Mouse (Mus musculus): ENCODE data around the gene Tbc1d1. TPM values are rescaled to one million over a fixed set of nuclear protein-coding genes. Genes with fewer than 3 reads are reported as not detected.

The Tbc1d1 gene
- polyA plus RNA-seq (2012; ENCODE audit: insufficient read depth, insufficient read length, missing spikeins): 23.8 and 24.1 TPM in 2 replicates

DNA sequence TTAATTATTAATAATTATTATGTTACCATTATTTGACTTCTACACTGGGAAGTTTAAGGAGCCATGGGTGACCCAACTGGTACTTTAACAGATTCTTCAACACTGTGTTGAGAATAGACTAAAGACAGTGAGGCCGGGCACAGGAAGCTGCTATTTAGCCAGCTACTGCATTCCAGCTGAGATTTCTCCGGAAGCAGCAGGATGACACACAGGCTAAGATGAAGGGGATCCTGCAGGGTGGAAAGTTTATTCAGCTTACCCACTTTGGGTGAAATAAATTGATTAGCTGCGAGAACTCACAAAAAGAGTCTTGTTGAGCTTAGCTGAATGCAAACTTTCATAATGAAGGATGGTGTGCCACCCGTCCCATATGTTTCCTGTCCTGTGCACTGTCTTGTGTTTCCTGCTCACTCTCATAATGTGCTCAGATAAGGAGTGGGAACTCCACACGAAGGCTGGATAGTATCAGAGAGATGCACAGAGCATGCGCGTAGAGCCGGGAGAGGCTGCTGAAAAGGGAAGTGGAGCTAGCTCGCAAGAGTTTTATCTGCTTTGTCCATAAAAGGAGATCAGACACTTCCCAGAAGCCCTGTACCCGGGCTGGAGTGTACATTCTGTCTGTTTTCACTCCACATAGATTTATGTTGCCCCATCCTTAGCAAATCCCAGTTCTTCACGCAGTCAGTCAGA, at the start of gene Tbc1d1:
TSS of gene Tbc1d1 (plus strand) at position 445 of the 690 bp plus-strand sequence.
- peaks cover 8% of the 10 kb centered on the region for H3K4me1 ChIP-seq (ENCODE audit: control insufficient read depth, insufficient read depth, low read length)
- H3K27ac ChIP-seq (ENCODE audit: insufficient read depth, low read depth, low read length): 0 out of 2 replicates have a peak within 1 kb of the TSS, but pooled peaks have one; percentile 9
- peak within 1 kb of the TSS; percentile 10 for H3K4me3 ChIP-seq (ENCODE audit: insufficient read depth, low read length)
- TF ChIP-seq POLR2A (IDR thresholded peaks at IDR 0.05; ENCODE audit: borderline replicate concordance, low read depth, low read length) (no peak), CTCF (IDR thresholded peaks at IDR 0.05; ENCODE audit: low read depth, low read length) (no peak)

DNA sequence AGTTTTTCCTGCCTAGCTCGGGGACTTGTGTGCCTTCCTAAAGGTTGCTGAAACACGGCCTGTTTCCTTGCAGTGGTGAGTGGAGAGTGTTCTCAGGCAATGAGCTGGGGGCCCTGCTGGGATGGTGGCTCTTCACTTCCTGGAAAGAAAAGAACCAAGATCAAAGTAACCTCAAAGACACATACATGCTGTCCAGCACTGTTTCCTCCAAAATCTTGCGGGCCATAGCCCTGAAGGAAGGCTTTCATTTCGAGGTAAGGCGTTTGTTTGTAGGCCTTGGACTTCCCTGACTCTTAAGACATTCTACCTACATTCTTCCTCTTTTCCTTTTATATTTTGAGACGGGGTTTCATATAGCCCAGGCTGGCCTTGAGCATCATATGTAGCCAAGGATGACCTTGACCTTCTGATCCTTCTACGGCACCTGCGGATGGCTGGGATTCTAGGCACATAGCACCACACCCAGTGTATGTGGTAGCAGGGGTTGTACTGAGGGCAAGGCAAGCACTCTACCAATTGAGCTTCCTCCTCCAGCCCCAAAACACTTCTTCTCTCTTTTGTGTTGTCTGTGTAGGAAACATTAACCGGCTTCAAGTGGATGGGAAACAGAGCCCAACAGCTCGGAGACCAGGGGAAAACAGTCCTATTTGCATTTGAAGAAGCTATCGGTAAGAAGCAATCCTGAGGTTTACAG, 48.4 kb upstream of the Tbc1d1 start:
- Histone ChIP-seq H3K4me1 (ENCODE audit: control insufficient read depth, insufficient read depth, low read length) (peaks cover 7% of the 10 kb centered on the region), H3K4me3 (ENCODE audit: insufficient read depth, low read length) (no peak overlapping the region), H3K27ac (ENCODE audit: insufficient read depth, low read depth, low read length) (no peak overlapping the region)
- TF ChIP-seq POLR2A (IDR thresholded peaks at IDR 0.05; ENCODE audit: borderline replicate concordance, low read depth, low read length): no peak
- no peak for TF ChIP-seq CTCF (IDR thresholded peaks at IDR 0.05; ENCODE audit: low read depth, low read length)

- no peak for TF ChIP-seq CTCF (IDR thresholded peaks at IDR 0.05; ENCODE audit: low read depth, low read length)
- TF ChIP-seq POLR2A (IDR thresholded peaks at IDR 0.05; ENCODE audit: borderline replicate concordance, low read depth, low read length): no peak
- Histone ChIP-seq H3K4me1 (ENCODE audit: control insufficient read depth, insufficient read depth, low read length) (peaks cover 5% of the 10 kb centered on the region), H3K4me3 (ENCODE audit: insufficient read depth, low read length) (no peak overlapping the region), H3K27ac (ENCODE audit: insufficient read depth, low read depth, low read length) (no peak overlapping the region)
Observed at GRCm38 (mm10) chr5:64109217-64109616, 46.9 kb upstream of the Tbc1d1 start.

GRCm38 (mm10) chr5:64112360-64112759, 43.7 kb upstream of the Tbc1d1 start:
- TF ChIP-seq POLR2A (IDR thresholded peaks at IDR 0.05; ENCODE audit: borderline replicate concordance, low read depth, low read length): no peak
- TF ChIP-seq CTCF (IDR thresholded peaks at IDR 0.05; ENCODE audit: low read depth, low read length): no peak
- Histone ChIP-seq H3K27ac (ENCODE audit: insufficient read depth, low read depth, low read length) (no peak overlapping the region), H3K4me1 (ENCODE audit: control insufficient read depth, insufficient read depth, low read length) (peaks cover 5% of the 10 kb centered on the region), H3K4me3 (ENCODE audit: insufficient read depth, low read length) (no peak overlapping the region)

GRCm38 (mm10) chr5:64114210-64114609, 41.9 kb upstream of the Tbc1d1 start:
- no peak overlapping the region for H3K4me3 ChIP-seq (ENCODE audit: insufficient read depth, low read length)
- TF ChIP-seq CTCF (IDR thresholded peaks at IDR 0.05; ENCODE audit: low read depth, low read length): no peak
- no peak for TF ChIP-seq POLR2A (IDR thresholded peaks at IDR 0.05; ENCODE audit: borderline replicate concordance, low read depth, low read length)
- peaks cover 5% of the 10 kb centered on the region for H3K4me1 ChIP-seq (ENCODE audit: control insufficient read depth, insufficient read depth, low read length)
- H3K27ac ChIP-seq (ENCODE audit: insufficient read depth, low read depth, low read length): no peak overlapping the region

GRCm38 (mm10) chr5:64117191-64117590, 38.9 kb upstream of the Tbc1d1 start:
- Histone ChIP-seq H3K27ac (ENCODE audit: insufficient read depth, low read depth, low read length) (no peak overlapping the region), H3K4me1 (ENCODE audit: control insufficient read depth, insufficient read depth, low read length) (peaks cover 2% of the 10 kb centered on the region), H3K4me3 (ENCODE audit: insufficient read depth, low read length) (no peak overlapping the region)
- TF ChIP-seq CTCF (IDR thresholded peaks at IDR 0.05; ENCODE audit: low read depth, low read length) (no peak), POLR2A (IDR thresholded peaks at IDR 0.05; ENCODE audit: borderline replicate concordance, low read depth, low read length) (no peak)

DNA sequence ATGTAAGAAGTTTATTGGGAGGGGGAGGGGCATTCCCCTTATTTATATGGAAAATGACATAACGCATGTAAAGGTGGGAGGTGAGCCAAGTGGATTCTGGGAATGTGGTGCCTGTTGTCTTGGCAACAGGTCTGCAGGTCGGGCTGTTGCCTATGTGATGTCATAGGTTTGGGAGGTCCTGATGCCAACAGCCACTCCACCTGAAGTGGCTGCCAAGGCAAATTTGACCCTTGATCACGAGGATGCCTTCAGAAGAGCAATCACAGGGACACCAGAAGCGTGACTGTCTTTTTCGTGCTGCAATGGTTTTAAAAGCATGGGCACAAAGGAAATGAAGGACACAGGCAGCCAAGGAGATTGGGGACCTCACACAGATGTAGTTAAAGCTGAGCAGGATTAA, 30.3 kb upstream of the Tbc1d1 start:
- Histone ChIP-seq H3K4me1 (ENCODE audit: control insufficient read depth, insufficient read depth, low read length) (no peaks in the 10 kb centered on the region), H3K27ac (ENCODE audit: insufficient read depth, low read depth, low read length) (no peak overlapping the region), H3K4me3 (ENCODE audit: insufficient read depth, low read length) (no peak overlapping the region)
- TF ChIP-seq CTCF (IDR thresholded peaks at IDR 0.05; ENCODE audit: low read depth, low read length) (no peak), POLR2A (IDR thresholded peaks at IDR 0.05; ENCODE audit: borderline replicate concordance, low read depth, low read length) (no peak)

- TF ChIP-seq CTCF (IDR thresholded peaks at IDR 0.05; ENCODE audit: low read depth, low read length): no peak
- TF ChIP-seq POLR2A (IDR thresholded peaks at IDR 0.05; ENCODE audit: borderline replicate concordance, low read depth, low read length): no peak
- H3K27ac ChIP-seq (ENCODE audit: insufficient read depth, low read depth, low read length): no peak overlapping the region
- H3K4me3 ChIP-seq (ENCODE audit: insufficient read depth, low read length): no peak overlapping the region
- H3K4me1 ChIP-seq (ENCODE audit: control insufficient read depth, insufficient read depth, low read length): peaks cover 5% of the 10 kb centered on the region
Observed at GRCm38 (mm10) chr5:64131550-64131949, 24.6 kb upstream of the Tbc1d1 start.

DNA sequence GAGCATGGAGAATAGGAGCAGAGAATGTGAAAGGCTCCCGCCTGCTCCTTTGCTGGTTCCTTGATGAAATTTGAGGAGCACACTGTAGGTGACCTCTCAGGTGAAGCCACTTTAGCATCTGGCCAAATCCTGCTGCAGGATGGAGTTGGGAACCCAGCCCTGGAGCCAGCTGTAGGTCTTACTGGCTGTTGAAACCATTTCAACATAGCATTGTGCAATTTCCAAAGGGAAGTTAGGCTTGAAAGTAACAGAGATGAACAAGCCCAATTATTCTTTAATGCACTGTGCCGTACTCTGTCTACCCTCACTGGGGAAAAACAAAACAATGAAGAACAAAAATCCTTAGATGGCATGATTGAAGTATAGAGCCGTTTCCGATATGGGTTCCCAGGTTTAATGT, 22.2 kb upstream of the Tbc1d1 start:
- Histone ChIP-seq H3K4me1 (ENCODE audit: control insufficient read depth, insufficient read depth, low read length) (peaks cover 5% of the 10 kb centered on the region), H3K4me3 (ENCODE audit: insufficient read depth, low read length) (no peak overlapping the region), H3K27ac (ENCODE audit: insufficient read depth, low read depth, low read length) (no peak overlapping the region)
- TF ChIP-seq POLR2A (IDR thresholded peaks at IDR 0.05; ENCODE audit: borderline replicate concordance, low read depth, low read length): no peak
- no peak for TF ChIP-seq CTCF (IDR thresholded peaks at IDR 0.05; ENCODE audit: low read depth, low read length)

DNA sequence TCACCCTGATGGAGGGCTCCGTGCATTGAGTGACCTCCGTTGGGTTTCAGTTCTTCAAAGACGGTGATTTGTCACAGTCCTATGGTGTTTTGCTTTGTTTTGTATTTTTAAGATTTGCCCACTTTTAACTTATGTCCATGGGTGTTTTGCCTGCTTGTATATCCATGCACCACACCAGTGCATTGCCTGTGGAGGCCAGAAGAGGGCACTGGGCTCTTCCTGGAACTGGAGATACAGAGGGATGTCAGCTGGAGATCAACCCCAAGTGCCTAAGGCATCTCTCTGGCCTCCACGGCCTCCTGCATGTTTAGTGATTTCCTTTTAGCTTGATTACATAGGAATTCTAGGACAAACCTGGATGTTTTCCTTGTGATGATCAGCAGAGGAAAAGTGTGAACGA, 19.8 kb upstream of the Tbc1d1 start:
- Histone ChIP-seq H3K4me1 (ENCODE audit: control insufficient read depth, insufficient read depth, low read length) (peaks cover 11% of the 10 kb centered on the region), H3K27ac (ENCODE audit: insufficient read depth, low read depth, low read length) (no peak overlapping the region)
- TF ChIP-seq POLR2A (IDR thresholded peaks at IDR 0.05; ENCODE audit: borderline replicate concordance, low read depth, low read length) (no peak), CTCF (IDR thresholded peaks at IDR 0.05; ENCODE audit: low read depth, low read length) (no peak)

More for the DNA sequence above, 19.8 kb upstream of the Tbc1d1 start:
- H3K4me3 ChIP-seq (ENCODE audit: insufficient read depth, low read length): no peak overlapping the region
